Mouse (Mus musculus) retina, embryonic 14.5 days (tissue): ENCODE measurements at regions not wholly inside any gene's neighbourhood (a gene's known extent, or its start where the extent isn't known, plus 50 kb on each side); places are given as distances from the start of the nearest gene placed in this dataset.

Experiments used
- DNase-seq: peaks from one replicate; pipeline ENCODE4 v3.0.0-alpha.2; 2015; ENCODE audit warnings: low spot score

DNA sequence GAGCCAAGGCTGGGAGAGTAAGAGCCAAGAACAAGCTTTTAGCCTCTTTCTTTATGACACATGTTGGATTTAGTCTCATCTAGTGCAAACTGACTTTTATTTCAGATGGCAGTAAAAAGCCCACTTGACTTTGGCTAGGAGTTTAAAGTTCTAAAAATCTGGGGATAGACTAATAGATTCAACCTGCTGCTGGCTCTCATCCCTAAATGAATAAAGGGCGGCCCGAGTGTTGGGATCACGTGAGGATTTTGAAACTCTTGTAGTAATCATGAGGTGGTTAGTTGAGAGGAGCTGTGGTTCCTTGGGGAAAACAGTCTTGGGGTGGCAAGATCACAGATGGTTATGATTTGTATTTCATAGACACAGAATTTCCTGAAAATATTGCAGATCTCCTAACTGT, 975.9 kb downstream of the Robo2 start:
- no peak for DNase-seq

DNA sequence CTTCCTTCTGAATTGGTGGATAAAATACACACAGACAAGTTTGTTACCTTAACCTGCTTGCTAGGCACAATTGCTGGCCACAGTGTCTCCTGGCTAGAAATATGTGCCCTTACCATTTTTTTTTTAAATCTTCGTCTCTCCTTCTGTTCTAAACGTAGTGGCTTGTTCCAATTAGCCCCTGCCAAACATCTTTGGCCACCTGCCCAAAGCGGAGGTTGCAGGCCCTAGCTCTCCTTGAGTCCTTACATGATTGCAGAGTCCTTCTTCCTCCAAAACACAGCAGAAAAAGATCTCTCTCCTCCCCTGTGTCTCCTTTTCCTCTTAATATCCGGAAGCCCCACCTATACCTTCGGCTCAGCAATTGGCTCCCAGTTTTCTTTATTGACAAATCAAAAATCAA, 986.8 kb downstream of the Robo2 start:
- DNase-seq: no peak

DNA sequence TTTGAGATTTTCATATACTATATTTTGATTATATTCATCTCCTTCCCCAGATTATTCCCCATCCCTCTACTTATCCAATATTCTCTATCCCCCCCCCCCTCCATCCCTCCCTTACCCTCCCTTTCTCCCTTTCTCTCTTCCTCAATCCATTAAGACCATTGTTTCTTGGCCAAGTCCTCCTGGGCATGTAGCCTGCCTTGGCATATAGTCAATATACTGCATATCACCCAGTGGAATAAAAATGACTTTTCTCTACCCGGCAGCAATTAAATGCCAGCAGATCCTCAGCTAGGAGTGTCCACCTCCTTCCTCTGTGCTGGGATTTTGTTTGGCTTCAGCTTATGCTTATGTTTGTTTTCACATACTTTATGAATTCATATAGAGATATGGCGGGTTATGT, 987.3 kb downstream of the Robo2 start:
- DNase-seq: no peak

DNA sequence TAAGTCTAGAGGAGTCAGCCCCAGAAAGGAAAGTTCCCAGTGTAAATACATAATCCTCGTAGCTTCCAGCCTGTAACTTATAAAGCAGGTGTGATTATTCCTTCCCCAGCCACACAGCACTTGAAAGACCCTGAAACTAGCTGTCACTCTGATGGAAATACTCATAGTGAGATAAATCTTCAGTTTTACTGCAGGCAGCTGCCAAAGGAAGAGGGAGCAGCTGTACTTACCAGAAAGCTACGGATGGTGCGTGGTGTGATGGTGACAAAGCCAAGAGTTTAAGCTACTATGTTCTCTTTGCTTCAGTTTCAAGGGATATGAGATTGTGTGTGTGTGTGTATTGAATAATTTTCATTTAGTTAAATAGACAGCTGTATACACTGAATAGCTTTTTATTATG, 1007.1 kb downstream of the Robo2 start:
- no peak for DNase-seq

DNA sequence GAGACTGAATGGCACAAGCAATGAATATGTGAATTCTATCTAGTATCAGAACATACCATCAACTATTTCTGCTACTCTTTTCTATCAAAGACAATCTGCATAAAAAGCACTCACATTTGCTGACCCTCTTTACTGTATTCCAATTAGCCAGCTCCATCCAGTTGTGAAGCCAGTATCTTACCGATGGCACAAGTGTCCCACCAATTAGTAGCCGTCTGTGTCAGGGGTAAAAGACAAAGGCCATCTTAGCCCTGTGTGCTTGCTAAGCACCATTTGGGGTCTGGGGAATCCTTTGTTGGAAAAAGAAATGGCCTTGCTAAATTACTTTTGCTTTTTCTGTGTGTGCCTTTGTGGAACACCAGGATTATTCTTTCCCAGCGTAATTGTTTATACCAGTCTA, 1007.5 kb downstream of the Robo2 start:
- DNase-seq: peak; percentile 31

DNA sequence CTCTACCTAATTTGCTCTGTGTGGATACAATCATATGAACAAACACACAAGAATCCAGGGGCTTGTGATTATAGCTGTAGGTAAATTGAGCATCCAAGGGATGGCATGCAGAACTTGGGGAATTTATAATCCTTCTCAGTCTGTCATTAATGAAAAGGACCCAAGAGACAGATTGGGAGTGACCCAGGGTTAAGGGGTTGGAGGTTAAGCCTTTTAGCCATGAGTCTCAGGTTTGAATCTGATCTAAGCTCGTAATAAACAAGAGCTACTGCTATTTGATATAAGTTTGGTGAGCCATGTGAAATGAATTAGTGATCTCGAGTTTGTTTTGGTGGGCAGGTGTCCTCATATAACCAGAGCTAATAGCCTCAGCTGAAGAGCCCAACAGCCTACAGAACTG, 1032.6 kb downstream of the Robo2 start:
- no peak for DNase-seq

DNA sequence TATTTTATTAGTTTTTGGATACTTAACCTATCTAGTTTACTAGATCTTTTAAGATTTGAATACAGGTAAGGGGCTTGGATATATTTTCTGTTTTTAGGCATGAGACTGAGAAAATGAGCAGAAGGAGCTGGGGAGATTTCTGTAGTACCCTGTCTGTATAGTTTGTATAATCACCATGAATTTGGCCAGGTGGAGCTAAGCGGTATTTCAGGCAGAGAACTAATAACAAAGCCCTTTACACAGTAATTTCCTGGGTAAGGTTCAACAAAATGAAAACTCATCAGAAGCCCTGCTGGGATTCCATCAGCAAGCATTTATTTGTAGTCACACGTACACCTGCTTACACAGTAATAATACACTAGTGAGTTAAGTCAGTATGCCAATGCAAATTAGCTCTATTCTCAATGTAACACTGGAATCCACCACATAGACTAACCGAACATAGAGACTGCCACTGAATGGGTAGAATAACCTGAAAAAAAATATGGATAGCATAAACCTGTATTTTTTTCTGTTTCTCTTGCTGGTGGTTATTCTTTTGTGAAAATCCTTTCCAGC, 1036.9 kb downstream of the Robo2 start:
- no peak for DNase-seq

DNA sequence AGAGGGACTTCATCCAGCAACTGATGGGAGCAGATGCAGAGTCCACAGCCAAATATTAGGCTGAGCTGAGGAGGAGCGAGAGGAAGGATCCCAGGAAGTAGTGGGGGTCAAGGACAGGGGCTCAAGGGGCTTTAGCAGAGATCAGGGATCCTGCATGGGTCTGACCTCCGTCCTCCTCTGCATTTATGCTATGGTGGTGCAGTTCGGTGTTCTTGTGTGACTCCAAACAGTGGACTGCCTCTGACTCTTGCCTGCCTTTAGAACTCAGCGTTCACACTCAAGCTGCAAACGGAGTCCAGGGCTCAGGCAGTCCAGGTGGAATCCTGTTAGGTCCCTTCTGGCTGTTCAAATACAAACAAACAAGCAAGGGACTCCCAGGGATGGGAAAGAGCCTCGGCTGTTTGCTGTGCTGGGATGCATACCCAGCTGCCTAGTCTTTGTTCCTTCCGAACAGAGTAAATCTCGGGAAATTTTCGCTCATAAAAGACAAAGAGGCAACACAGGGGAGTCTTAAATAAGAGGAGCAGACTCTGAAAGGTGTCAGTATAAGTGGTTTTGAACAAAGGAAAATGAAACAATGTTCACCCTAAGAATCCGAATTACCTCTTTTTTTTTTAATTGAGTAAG, 1042.9 kb downstream of the Robo2 start:
- DNase-seq: no peak

DNA sequence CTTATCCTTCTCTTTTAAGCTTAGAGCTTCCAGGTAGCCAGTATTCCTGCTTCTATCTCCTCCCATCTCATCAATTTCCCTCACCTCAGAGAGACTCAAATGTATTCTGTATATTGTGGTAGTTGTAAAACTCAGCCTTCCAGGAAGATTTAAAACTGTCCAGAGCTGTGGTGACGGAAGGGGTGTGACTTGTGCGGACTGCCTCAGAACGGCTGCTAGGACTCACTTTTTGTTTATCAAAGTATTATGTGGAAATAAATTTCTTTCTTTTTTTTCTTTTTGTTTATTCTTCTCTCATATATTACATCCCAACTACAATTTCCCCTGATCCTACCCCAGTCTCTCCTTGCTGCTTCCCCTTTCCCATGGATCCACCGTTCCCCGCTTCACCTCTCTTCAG, 1043.7 kb downstream of the Robo2 start:
- DNase-seq: no peak

DNA sequence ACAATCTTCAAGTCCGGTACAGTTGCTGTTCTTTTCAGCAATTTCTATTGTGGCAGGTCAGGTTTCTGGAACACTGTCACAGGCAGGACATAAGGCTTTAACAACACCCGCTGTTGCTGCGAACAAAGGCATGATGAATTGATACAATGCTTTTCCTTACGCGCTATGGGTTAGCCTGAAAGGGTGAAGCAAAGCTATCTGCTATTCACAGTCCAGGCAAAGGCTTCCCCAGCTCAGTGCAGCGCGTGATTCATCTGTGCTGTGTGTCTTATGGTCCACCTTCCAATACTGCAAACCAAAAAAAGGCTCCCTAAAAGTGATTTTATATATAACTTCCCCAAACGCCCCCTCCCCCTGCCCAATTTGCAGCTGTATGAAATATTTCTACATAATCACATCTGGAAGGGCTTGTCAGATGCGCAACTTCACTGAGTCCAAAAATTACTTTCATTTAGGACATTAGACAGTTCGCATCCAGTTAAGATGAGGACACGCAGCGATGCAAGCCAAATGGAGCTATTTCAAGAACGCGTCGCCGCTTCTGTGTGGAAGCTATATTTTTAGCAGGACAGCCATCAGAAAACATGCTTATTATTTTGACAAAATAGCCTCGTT, 1044.3 kb downstream of the Robo2 start:
- peak; percentile 34 for DNase-seq

DNA sequence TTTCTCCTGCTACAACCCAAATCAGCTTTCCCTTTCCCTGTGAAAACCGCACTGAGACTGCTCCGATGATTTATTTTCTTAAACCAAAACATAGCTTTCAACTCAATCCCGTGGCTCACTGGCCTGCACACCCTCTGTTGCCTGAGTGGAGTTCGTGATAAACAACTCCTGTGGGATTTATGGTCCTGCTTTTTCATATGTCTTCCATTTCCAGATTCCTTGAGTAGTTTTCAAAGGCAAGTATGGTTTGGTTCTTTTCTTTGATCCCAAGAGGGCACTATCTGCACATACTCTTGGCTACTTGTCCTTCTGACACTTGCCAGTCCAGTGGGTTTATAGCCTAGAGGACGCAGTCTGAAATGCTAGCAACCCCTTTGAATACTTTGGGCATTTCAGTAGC, 1042.6 kb downstream of the Robo1 start:
- DNase-seq: peak; percentile 17

DNA sequence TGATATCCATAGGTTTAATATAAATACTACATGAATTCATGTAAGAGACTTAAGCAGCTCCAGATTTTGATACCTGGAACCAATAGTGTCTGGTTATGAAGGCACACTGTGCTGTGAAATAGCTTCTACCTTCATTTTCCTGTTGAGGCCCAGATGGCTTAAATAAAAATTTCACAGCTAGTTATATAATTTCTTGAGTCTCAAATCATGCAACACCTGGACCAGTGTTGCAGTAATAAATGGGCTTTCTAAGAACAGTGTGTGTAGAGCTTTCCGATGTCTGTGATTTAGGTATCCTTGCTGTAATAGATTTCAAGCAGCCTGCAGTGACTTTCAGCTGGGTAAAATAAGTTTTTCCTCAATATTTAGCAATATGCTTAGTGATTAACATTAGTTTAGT, 1035.8 kb downstream of the Robo1 start:
- DNase-seq: no peak

DNA sequence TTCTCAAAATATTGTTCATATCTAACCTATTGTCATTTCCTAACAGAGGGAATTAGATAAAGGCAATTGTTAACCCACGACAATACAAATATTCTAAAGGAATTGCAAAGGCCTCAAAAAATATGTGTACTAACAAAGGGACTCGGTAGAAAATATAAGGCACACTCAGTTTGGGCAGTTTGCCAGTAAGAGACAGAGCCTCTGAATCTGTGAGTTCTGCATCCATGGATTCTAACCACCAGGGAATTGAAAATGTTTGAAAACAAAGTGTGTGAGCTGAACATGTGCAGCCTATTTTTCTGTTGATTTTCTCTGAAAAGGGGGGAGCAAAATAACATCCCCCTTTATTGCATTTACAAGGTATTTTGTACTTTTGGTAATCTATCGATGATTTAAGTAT, 1035.4 kb downstream of the Robo1 start:
- DNase-seq: no peak

DNA sequence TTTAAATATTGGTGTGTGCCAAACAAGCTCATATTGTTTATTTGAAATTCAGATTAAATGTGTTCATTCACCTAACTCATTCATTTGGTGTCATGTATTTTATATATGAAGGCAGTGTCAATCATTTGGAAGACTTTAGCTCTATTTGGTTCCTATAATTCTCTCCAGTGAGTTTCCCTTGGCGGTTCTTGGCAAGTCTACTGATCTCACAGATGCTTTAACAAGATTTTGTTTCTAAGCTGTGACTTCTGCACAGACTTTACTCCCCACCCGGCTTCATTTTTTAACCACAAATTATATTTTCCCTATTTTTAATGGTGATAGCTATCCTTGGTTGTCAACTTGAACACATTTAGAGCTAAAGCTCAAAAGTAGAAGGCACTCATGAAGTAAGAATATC, 1009.5 kb downstream of the Robo1 start:
- DNase-seq: no peak

DNA sequence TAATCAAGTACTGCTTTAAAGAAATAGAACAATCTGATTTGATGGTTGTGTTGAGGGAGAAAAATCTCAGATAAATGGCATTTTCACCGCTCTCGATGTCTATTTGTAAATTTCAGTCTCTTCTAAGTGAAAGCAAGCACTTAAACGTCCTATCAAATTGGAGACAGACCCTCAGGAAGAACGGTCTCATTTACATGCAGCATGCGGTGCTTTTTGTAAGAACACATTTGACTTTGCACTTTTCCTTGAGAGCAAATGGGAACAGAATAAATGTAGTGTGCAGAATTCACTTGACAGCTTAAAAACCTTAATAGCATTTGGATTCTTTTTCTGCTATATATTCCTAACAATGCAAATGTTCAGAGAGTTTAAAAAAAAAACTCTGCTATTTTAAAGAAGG, 1002.0 kb downstream of the Robo1 start:
- no peak for DNase-seq

DNA sequence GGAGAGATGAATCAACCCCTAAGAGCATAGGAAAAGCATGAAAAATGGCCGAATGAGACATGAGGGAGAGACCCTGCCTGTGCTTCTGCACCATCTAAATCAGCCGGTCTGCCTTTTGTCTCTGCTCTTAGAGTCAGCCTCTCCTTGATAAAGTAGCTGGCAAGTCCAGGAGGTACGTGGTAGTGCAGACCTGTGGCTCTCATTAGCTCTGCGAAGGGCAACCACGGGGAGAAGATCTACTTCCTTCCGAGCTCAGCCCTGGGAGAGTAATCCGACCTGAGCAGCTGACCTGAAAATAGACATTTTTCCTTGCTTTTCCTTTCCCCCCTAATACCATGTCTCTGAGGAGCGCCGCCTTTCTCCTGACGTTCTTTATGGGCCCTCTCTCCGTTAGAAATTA, 971.8 kb downstream of the Robo1 start:
- DNase-seq: no peak

DNA sequence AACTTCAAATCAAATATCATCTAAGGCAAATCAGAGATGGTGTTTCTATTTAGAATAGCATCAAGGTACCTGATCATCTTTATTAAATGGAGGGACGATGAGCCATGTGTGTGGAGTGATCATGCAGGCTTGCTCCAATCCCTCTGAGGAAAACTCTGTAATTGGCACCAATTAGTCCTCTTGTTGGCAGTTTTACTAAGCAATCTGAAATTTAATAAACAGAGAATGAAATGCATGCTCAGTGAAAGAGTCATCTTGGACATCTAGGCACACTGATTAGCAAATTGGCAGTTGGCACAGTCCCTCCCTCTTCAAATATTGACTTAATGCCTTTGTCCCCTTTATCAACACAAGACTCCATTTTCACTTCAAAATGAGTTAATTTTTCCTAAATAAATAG, 951.6 kb downstream of the Robo1 start:
- no peak for DNase-seq

DNA sequence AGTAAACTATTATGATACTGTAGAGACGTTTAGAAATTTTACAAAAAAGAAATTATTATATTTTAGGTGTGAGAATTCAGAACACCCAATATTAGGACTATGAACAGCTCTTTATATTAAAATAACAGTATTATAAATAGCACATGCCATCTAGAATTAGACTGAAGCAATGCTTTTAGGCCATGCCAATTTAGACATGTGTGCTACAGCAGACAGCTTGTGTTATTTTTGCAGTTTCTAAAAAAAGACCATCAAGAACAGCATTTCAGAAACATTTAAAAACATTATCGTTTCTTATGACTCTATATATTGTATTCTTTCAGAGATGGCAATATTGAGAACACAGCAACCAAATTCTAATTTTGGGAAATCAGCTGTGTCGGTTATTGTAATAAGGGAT, 951.2 kb downstream of the Robo1 start:
- no peak for DNase-seq

DNA sequence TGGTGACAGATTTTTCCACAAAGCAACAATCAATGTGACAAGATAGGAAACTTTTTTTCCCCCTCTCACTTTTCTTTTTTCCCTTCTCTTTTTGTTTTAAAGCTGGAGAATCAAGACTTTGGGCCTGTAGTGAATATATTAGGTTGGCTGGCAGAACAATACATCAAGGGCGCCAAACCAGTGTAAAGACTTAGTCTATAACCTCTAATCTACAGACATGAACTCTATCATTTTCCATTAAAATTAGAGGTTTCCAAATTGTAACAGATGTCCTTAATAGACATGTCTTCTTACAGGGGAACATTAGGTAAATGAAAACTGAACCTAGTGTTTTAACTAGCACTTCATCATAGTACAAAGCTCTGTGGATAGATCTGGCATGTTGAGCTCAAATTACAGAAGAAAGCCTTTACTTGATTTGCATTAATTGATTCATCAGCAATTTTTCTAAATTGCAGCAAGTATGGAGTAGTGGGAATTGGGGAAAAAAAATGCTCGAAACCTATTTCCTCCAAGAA, 937.0 kb downstream of the Robo1 start:
- no peak for DNase-seq

DNA sequence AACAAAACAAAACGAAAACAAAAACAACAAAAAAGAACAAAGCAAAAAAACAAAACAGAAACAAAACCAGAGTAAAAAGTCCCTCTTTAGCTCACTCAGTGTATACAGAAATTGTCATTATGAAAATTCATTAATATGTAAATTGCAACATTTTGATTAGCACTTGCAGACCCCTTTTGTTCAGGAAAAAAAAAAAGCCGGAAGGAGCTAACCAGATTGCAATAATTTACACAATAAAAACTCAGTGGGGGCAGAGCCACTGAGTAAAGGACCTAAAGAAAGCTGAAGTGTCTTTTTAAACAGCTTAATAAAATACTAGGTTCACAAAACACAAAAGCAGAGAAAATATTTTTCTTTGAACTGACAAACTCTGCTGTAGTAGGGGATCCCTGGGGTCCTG, 922.5 kb downstream of the Robo1 start:
- no peak for DNase-seq

DNA sequence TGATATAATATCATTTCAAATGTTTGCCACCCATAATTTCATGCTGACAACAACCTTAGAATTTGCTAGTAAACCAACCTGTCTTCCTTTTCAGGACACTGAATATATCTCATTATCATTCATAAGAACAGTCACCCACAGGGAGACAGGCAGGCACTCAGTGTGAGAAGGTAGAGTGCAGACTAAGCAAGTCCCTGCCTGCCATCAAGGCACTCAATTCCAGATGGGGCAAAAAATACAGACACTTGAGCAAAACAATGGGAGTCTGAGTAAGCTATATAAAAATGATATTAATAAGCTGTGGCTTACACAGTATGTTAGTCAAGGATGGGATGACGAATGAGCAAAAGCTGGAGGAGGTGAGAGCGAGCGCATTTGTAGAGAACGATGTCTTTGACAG, 909.4 kb downstream of the Robo1 start:
- no peak for DNase-seq

DNA sequence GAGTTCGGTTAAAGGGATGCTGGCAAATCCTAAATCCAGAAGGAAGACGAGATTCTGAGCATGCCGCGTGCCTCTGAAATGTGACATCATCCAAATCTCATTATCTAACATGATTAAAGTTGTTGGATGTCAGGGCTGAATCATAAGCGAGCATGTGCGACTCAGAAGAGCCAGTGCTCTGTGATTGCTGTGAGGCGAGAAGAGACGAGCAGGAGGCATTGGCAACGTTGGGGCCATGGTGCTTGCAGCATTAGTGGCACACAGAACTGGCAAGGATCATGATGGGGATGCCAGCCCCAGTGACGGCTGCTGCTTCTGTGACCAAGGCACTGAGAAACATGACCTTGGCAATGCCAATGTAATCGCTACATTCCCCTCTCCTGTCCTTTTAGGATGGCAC, 895.4 kb downstream of the Robo1 start:
- DNase-seq: no peak

DNA sequence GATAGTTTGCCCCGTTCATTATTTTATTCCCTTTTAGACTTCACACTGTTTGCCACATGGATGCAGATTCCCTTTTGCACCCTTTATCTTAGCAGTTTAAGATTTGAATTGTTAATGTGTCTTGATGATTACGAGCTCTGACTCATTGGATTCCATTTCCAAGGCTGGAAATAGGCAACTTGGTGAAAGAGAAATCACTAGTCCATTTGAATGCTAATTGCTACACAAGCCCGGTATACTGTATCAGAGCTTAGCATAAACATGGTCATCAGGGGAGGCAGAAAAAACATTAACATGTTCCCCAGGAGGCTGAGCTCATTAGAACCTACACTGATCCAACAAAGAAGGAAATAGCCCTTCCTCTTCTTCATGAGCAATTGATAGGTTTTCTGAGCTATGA, 892.9 kb downstream of the Robo1 start:
- no peak for DNase-seq

DNA sequence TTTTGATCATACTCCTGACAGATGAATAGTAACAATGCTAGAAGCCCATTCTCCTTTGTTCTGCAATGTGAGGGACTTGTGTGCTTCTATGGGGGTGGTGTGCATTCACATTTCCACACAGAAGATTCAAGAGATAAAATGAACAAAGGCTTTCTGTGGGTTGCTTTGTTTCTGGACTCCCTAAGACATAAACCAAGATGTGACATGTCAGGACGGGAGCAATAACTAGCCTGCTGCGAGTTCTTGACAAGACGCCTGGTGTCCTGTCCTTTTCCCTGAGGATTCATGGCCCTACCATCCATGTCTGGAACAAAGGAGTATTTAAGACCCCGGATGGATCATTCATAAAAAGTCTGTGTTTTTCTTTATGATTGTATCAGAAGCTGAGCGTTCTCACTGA, 874.7 kb downstream of the Robo1 start:
- no peak for DNase-seq
